Mouse (Mus musculus): ENCODE results near the gene Tanc1. TPM values are rescaled to one million over a fixed set of nuclear protein-coding genes. Genes with fewer than 3 reads are reported as not detected.

Tanc1 gene
- total RNA-seq, 4 experiments from 2014 or later, result 94.9 to 115 (median 106) TPM

- no peak for DNase-seq (ENCODE audit: low spot score in 2 of 2)
These were observed 266.4 kb downstream of the Tanc1 start for GRCm38 (mm10) chr2:59878221-59878620.

DNA sequence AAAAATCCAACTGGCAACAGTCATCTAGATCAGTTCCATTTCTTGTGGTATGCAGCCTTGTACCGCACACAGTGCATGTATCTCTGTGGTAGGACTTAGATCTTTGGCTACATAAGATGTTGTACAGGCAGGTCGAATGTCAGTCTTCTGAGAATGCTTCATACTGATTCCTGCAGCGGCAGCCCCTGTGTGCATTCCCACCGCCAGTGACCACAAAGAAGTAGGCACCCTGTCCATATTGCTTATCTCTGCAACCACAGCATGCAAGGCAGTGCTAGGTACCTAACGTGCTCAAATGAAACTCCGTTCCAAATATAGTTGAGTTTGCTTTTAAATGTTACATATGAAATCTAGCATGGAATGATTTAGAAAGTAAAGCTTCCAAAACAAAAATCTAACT, 269.6 kb downstream of the Tanc1 start:
- DNase-seq (ENCODE audit: low spot score in 2 of 2), result no peak

GRCm38 (mm10) chr2:59881831-59882741, 270.2 kb downstream of the Tanc1 start, which contains the start of gene Wdsub1:
Wdsub1 (minus strand) TSS chr2:59882591.
- peak; percentile 83 to 86 for DNase-seq (ENCODE audit: low spot score in 2 of 2)

DNA sequence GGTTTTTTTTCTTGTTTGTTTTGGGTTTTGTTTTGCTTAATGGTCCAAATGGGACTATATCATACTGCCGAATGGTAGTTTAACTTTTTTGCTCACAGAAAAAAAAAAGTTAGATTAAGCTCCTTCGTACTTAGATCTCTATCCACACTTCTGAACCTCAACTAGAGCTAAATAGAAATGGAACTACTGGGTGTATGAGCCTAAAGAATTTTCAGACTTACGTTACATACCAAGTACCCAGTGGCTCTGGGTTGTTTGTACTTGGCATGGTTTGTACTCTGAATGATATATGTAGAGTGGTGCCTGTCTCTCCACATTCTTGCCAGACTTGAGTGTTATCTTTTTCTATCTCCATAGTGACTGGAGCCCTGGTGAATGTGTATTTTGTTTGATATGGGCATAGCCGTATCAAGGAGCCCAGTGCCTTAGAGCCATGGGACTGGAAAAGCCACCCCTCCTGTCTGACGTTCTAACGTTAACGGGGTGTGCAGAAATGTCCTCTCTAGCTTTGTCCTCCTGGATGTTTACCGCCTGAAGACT, 271.0 kb downstream of the Tanc1 start:
- no peak for DNase-seq (ENCODE audit: low spot score in 2 of 2)

DNA sequence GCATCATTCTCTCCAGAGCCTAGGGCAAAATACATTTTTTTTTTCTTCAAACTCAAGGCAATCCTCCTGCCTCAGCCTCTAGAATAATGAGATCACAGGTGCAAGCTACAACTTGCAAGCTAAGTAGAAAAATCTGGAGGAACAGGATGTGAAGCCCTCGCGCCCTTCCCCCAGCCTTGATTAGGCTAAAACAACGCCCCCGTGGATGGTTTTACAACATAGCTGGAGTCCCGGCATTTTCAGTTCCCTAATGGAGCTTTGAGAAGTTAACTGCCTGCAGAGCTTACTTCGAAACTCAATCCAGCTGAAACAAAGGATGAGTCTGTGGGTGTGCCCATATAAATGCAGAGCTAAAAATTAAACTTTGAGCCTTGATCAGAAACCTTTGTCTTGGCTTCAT, 277.9 kb downstream of the Tanc1 start:
- no peak for DNase-seq (ENCODE audit: low spot score in 2 of 2)

Other genes starting within 250 kb of the Tanc1 start
- under 1 TPM in 1 of 4 experiments, not detected in 3; 0.83 TPM for gene Dapl1, start 127.4 kb upstream of the Tanc1 start, total RNA-seq (2022)

Measured in layer of hippocampus, adult 8-10 months (tissue).